Mouse (Mus musculus): ENCODE results near the gene Ramp1.

Gene Ramp1

DNA sequence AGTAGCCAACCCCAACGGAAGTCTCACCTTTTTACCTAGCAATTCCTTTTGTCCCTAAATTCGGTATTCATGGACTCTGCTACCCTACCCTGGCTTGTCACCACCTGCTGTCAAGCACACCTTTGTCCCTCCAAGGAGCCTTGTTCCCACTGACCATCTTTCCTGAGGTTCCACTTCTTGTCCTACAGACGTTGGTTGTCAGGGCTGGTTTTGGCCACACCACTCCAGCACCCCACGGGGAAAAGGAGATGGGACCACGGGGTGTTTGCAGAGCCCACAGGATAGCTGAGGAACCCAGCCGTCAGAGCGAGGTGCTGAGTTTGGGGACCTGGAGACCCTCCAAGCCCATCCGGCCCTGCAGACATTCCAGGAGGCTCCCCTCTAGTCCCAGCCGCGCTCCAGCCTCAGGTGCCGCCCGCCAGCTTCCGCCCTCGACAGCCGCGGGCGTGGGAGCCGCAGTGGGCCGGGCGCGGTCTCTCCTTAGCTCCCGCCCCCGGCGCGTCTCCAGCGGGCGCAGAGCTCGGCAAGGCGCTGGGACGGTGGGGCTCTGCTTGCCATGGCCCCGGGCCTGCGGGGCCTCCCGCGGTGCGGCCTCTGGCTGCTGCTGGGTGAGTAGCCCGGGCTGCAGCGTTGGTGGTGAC is at the start of gene Ramp1:
Ramp1 (plus strand) TSS at position 290 of the 641 bp plus-strand sequence.
- DNase-seq: peak; percentile 84 to 88

DNA sequence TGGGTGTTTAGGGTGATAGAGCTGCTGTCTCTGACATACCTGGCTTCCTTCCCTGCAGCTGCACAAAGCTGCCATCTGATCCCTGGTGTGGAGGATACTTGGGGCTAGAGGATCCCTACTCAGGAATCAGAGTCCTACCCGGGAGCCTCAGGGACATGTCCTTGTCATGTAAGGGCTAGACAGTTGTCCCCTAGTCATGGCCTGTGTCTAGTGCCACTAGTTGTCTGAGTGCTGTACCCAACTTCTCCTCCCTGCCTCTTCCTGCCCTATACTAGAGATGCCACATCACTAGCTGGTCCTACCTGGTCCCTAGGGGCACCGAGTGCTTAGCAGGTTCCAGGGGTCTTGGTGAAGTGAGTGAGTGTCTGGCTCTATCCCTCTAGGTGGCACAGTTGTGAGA is 42.6 kb upstream of the Ramp1 start:
- DNase-seq: no peak

DNA sequence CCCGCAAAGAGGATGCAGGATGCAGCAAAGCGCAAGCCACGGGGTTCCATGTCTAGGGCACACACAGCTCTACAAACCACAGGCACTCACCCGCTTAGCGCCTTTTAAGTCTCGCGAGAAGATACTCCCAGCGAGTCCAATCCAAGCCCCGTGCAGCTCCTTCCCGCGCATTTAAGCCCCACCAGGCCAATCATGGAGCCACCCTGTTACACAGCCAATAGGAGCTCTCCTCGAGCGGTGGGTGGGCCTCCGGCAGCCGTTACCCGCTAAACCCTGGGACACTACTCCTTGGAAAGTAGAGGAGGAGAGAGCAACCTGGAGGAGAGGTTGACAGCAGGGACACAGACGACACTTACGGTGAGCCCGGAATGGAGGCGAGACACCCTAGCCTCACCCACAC is 34.8 kb upstream of the Ramp1 start, which contains the start of gene Rbm44:
Rbm44 (plus strand) TSS at position 277 of the 400 bp plus-strand sequence.
- DNase-seq: peak in 1 of 2 experiments; percentile 14

DNA sequence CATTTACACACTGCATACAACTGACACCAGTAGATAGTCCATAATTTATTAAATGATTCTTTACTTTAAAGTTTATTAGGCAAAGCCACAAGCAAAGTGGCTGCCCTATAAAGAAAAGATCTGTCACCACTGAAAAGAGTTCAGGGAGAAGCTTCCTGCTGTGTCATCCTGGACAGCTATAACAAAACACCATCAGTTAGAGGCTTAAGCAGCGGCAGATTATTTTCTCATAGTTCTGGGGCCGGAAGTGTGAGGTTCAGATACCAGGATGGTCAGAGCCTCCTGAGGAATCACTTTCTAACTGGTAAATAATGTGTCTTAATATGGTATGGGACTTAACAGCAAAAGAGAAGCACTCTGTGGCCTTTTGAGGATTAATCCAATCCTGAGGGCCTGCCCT is 28.1 kb upstream of the Ramp1 start:
- no peak for DNase-seq

DNA sequence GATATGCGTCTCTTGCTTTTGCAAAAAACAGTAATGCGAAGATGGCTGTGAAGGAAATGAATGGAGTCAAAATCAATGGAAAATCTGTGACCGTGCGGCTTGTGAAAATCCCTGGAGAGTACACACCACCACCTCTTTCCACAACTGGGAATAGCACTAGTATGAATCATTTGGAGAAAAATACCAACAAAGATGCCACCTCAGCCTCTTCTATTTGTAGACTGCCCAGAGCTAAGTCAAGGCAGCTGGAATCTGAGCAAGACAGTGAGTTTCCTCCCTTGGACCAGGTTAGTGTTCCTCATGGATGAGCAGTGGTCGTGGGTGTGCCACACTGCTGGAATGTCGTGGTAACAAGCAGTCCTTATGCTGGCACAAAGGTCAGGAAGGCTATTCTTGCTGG is 12.8 kb upstream of the Ramp1 start:
- no peak for DNase-seq

DNA sequence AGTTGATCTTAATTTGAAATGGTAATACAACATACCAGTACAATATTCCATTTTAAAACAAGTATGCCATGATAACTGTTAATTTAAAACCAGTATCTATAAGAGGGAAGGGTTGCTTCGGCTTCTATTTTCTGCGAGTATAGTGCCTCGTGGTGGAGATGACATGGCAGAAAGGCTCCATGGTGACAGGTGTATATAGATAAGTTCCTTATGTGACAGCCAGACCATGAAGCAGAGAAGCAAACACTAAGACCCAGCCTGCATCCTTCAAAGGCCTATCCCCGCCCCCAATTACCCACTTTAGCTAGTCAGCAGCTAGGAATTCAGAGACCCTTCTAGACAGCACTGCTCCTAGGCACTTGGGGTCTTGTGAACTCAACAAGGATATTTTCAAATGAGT is 10.5 kb upstream of the Ramp1 start:
- DNase-seq: no peak

DNA sequence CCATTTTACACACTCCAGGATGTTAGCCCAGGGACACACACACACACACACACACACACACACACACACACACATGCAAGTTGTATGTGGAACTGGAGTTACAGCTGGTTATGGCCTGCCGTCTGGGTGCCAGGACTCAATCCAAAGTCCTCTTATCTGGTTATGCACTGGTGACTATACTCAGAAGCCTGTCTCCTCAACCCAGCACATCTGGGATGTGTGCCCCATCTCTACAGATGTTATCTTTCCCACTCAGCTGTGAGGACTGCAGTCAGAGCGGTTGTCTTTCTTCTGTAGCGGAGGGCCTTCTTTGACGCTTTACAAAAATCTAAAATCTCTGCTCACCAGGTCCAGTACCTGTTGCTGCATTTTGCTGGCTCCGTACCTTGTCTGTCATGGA is 4.8 kb upstream of the Ramp1 start:
- no peak for DNase-seq

DNA sequence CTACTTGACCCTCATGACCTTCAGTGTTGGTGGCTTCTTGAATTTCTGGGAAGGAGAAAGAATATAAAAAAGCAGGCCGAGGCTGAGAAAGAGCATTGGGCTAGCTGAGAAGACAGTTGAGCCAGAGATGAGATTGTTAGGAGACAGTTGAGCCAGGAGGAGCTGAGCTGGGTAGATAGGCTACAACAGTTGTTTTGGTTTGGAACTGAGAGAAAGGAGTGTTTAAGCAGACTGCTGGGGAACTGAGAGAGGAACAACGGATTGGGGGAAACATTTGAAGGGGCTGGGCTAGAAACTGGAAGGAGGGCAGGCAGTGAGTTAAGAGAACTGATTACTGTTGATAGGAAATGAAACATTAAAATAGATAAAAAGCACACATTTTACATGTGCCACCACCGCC is 3.6 kb upstream of the Ramp1 start:
- DNase-seq: no peak

DNA sequence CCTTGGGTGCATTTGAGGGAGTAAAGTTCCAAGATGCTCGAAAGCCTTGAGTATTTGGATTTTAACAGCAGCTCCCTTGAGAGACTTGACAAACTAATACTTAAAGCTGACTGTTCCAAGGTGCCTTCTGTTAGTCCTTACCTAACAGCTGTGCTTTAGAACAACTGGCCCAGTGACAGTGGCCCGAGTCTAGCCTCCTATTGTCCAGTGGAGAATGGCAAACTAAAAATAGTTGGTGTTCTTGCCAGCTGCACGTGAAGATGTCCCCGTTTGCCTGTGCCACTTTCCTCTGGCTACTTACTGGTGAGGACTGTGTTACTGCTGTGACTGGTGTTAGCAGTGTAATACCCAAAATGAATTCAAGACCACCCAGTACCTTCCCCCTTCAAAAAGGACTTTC is 2.8 kb upstream of the Ramp1 start:
- no peak for DNase-seq

DNA sequence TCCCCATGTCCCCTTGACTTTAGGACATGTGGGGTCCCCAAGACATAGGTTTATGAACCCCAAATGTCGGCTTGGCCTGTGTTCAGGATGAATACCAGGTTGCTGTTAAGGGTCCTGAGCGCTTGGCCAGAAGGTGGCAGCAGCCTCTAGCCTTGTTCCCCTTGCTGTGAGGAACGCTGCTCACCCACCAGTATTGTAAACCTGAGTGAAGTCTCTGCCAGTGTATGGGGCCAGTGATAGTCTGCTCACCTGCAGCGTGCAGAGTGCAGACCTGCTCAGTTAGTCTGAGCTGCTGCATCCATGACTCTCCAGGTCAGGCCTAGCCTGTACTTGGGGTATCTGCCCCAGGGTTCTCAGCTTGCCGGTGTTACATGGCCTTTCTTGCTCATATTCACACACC is 536 bp upstream of the Ramp1 start:
- peak; percentile 89 to 90 for DNase-seq

DNA sequence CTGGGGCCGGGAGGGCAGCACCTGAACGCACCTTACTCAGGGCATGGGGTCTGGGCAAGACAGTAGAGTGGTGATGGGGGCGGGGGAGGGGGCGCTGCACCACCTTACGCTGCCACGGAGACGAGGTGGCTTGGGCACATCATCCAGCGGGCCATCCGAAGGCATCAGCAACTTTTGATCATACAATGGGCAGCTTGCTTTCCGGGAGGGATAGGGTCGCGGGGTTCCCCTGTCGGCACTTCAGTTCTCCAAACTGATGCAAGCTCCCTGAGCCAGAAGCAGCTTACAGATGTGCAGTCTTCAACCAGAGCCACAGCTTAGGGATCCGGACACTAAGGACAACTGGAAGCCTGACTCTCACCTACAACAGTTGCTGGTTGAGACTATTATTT is 548 bp downstream of the Ramp1 start:
- DNase-seq: no peak

DNA sequence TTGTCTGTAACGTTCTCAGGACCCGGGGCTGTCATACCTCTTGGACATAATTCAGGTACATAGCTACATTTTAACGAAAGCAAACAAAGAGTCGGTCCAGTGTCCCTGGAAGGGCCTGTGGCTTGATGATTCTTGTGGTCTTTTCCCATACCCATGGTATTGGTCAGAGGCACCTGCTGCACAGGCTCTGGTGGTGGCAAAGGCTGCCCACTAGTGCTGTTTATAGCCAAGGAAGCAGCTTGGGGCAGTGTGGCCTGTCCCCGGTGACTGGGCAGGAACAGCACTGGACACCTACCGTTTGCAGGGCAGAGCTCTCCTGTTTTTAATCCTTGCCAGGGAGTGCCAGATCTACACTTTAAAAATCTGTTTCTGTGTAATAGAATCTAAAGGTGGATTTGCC is 1.1 kb downstream of the Ramp1 start:
- peak in 1 of 2 experiments; percentile 35 for DNase-seq

DNA sequence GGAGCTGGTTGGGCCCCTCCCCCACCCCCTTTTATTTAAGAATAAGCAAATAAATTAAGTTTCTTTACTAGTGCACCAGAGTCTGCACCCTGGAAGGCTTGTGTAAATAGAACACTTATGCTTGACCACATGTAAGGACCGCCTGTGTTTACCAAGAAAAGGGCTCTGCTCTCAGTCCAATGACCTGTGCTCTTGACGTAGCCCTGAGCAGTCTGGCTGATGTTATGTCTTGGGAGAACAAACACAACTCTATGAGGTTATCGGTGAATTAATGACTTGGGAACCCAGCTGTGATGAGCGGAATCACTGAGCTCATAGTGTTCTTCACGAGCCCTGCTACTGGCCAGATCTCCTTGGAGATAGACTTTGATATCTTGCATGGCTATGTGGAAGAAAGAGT is 1.6 kb downstream of the Ramp1 start:
- DNase-seq: peak; percentile 11 to 27

DNA sequence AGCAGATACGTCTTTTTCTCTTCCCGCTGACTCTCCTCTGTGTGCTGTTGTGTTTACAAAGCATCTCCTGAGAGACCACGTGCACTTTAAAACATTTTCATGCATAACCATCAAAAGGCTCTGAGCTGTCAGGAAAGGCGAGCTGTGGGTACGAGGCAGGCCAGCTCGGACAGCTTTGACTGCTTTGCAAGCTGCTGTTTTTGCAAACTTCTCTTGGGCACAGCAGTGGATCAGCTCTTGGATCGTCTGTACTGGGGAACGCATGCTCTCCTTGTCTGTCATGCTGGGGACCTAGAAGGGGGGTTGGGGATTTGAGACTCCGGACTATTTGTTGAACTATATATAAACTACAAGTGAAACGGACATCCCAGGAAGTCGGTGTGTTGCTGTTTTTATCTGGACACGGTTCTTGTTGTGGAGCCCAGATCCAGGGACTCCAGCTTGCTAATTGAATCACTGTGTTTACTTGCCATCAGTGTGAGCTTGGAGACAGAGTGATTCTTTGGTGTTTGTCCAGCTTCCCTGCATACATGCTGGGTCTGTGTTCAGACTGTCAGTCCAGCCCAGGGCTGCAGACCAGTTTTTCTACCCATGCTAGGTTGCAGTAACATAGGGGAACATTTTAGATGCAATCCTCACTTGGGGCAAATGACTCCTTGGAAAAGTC is 2.3 kb downstream of the Ramp1 start:
- peak; percentile 31 to 35 for DNase-seq

DNA sequence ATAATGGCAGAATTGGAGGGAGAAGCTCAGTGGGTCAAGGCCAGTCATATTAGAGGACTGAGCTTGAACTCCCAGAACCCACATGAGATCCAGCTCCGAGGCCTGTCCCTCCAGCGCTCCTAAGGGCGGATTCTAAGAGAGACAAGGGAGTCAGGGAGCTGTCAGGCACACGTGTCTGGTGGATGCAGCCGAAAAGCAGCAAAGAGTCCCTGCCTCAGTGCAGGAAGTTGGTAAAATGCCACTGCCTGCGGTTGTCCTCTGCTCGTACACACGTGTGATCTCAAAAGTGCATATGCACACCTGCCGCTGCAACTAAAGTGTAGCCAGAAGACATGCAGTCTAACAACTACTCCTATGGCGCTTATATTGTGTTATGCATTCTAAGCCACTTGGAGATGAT is 3.7 kb downstream of the Ramp1 start:
- DNase-seq: peak; percentile 66 to 80

DNA sequence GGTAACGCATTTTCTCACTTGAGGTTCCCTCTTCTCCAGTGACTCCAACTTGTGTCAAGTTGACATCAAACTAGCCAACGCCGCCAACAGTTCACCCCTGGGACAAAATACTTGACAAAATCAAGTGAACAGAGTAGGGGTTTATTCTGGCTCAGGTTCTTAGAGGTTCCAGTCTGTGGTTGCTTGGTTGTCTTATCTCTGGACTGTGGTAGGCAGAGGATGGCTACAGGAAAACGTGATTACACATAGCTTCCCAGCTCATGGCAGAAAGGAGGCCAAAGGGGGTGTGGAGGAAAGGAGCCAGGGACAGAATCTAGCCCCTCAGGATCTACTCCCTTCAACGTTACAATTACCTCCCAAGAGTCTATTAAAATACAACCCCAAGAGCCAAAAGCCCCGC is 7.1 kb downstream of the Ramp1 start:
- DNase-seq: peak in 1 of 2 experiments; percentile 14

DNA sequence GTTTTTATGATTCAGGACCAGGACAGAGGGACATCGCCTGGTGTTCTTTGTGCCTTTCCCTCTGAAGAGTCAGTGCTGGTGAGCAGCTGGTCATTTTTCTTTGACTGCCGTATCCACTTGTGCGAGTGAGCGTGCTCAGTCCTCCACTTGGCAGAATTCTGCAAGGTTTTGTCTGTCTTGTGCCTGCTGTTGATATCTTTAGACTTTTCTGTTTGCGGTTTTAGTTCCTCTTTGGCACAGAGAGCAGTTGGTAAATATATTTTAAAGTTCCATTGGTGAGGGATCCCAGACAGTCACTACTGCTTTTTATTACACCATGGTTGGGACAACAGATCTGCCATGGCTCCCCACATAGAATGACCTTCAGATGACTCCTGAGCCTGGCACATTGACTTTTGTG is 7.7 kb downstream of the Ramp1 start:
- peak; percentile 15 to 19 for DNase-seq

DNA sequence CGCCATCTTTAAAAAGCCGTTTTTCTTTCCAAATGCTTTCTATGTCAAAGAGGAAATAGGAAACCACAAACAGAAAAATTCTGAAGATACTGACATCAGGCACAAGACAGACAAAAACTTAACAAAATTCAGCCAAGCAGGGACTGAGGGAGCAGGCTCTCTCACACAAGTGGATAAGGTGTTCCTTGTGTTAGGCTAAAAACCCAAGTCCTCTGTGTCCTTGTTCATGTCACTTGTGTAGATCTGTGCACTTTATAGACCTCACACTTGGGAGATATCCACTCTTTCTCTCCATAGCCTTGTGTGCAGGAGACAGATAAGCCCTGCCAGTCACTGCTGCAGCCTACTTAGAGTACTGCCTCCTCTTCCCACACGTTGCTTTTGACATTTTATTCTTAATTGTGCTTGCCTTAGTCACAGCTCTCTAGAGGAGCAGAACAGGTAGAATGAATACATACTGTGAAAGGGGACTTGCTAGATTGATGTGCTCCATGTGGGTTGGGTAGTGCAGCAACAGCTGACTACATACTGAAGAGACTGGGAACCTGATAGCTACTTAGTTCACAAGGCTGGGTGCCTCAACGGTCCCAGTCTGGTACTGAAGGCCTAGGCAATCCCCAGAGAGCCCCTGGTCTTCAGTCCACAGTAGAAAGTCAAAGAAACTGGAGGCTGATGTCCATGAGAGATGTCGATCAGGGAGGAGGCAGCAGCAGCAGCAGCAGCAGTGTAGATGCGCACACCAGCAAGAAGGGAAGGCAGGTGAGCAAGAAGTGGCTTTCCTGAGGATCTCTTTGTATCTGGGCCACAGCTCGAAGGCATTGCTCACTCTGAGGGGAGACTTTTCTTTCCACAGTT is 8.4 kb downstream of the Ramp1 start:
- DNase-seq: peak; percentile 35 to 45

DNA sequence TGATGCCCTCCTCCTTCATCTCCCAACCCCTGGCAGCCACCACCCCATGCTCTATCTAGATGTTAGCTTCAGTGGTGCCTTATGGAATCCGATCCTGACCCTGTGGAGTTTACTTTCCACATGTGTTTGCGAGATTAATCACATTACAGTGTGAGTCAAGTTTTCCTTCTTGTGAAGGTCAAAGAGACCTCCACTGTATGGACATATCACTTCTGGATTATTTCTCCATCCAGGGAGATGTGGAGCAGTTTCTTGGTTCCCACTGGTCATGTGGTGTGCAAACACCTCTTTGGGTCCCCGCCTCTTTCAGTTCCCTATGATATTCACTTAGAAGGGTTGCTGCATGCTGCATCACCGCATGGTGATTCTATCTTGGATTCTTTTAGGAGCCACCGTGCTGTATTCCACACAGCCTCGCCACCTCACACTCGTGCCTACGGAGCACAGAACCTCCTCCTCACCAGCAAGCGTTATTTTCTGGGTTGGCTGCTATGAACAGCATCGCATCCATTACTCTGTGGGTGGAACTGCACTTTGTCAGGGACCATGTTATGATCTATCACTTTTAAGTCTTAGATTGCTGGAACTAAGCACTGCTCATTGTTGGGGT is 9.3 kb downstream of the Ramp1 start:
- DNase-seq: no peak

DNA sequence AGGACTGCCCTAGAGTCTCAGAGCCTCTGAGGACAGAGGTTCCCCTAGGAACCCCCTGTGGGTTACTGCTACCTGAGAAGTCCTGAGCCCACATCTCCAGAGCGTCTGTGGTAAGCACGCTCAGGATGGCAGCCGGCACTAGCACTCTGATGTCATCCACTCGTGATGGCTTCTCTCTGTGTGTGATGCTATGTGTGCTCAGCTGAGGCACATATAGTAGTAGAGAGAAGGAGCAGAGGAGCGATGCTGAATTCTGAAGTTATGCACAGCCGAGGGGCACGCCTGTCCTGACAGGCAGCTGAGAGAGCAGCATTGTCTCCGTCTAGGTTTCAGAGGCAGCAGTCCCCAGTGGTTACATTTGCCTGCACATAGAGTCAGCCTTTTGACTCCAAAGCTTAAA is 12.6 kb downstream of the Ramp1 start:
- DNase-seq: peak; percentile 54 to 61

DNA sequence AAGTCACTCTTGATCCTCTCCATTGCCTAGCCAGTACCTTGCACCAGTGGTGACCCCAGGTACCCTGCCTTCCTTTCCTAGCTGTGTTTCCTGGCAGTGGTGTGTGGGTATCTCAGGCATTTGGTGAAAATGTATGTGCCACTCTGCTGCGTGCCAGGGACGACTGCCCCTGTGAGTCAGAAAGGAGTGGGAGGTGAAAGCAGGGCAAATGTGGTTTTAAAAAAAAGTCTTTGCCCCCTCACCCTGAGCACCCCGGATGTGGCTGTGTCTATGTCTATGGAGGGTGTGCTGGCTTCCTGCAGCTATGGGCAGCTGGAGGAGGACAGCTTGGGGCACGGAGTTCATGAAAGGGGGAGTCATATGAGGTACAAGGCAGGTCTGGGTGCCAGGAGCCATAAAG is 13.6 kb downstream of the Ramp1 start:
- peak; percentile 78 to 87 for DNase-seq

DNA sequence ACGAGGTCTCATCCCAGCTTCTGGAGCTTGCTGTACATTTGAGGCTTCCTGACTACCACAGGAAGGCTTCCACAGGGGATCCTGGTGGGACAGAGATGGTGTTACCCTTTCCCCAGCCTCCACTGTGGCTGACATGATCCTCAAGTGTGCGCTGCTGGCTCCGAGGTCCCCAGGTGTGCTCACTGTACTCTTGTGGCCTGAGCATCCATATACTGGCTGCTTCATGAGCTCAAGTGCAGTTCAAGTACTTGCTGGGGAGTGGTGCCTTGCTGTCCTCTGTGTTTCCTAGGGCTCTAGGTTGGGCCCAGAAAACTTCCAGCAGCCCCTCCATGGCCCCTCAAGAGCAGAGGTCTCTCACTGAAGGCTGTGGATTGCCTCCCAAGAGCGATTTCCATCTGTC is 14.1 kb downstream of the Ramp1 start:
- DNase-seq: peak in 1 of 2 experiments; percentile 57

DNA sequence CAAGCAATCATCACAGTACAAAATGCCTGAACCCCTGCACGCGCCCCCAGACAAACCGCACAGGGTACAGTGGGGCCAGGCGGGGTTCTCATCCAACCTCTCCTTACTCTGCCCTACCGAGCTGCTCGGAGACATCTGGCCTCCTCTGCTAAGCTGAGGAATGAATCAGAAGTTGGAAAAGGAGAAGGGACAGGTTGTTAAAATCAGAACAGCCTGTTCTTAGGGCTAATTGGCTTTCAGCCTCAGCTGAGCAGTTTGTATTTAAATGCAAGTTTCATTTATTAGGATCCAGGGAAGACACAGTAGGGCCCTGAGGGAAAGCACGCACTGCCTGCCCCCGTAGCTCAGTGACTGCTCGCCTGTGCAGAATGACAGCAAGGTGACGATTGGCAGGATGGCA is 20.2 kb downstream of the Ramp1 start:
- no peak for DNase-seq
